Mouse (Mus musculus) limb, embryonic 12.5 days (tissue): ENCODE measurements around the gene Zfp449. TPM values are rescaled to one million over a fixed set of nuclear protein-coding genes. Genes with fewer than 3 reads are reported as not detected.

Experiments
- ATAC-seq: fragments of 200-750 bp; cut with Nextera tagmentation; 2 replicates; pipeline ENCODE4 v1.8.0; 2017; ENCODE audit warnings: low read depth, moderate TSS enrichment; ENCODE audit not compliant: insufficient number of reproducible peaks, insufficient read depth, low FRiP score, low TSS enrichment
- H3K27ac ChIP-seq: fragments of 300-500 bp; sonication (generic); 2 replicates; pipeline ENCODE4 v1.5.1; 2016; ENCODE audit warnings: mild to moderate bottlenecking, moderate library complexity
- H3K27me3 ChIP-seq: fragments of 300-500 bp; sonication (generic); 2 replicates; pipeline ENCODE4 v1.6.1; 2016; ENCODE audit warnings: mild to moderate bottlenecking, moderate library complexity
- H3K36me3 ChIP-seq: fragments of 300-500 bp; sonication (generic); 2 replicates; pipeline ENCODE4 v1.6.1; 2016; ENCODE audit warnings: mild to moderate bottlenecking, moderate library complexity
- H3K4me1 ChIP-seq: fragments of 300-500 bp; sonication (generic); replicated peaks from 2 replicates; pipeline ENCODE4 v1.6.1; 2016
- H3K4me2 ChIP-seq: fragments of 300-500 bp; sonication (generic); 2 replicates; pipeline ENCODE4 v1.6.1; 2016; ENCODE audit warnings: mild to moderate bottlenecking, moderate library complexity
- H3K4me3 ChIP-seq: fragments of 300-500 bp; sonication (generic); replicated peaks from 2 replicates; pipeline ENCODE4 v1.5.1; 2016; ENCODE audit warnings: mild to moderate bottlenecking
- H3K9ac ChIP-seq: fragments of 300-500 bp; sonication (generic); replicated peaks from 2 replicates; pipeline ENCODE4 v1.6.1; 2016; ENCODE audit warnings: mild to moderate bottlenecking, moderate library complexity
- H3K9me3 ChIP-seq: fragments of 300-500 bp; sonication (generic); 2 replicates; pipeline ENCODE4 v1.6.1; 2016; ENCODE audit warnings: mild to moderate bottlenecking, moderate library complexity
- WGBS: fragments of 180-500 bp; shearing (Covaris S2); methylation state at CpG from one replicate; pipeline ENCODE4 v1.1.7; 2016; 5-methylcytosine and 5-hydroxymethylcytosine counted together
- polyA plus RNA-seq: library from polyadenylated mRNA; unstranded; fragments of >200 nt; fragmentation: Nextera tagmentation; extraction: Ambion mirVana; gene quantifications from 2 replicates; pipeline ENCODE4 v1.2.1, GENCODE M21; 2016

Gene Zfp449
- polyA plus RNA-seq, 1 experiment from 2014 or later: 6.0 TPM

DNA sequence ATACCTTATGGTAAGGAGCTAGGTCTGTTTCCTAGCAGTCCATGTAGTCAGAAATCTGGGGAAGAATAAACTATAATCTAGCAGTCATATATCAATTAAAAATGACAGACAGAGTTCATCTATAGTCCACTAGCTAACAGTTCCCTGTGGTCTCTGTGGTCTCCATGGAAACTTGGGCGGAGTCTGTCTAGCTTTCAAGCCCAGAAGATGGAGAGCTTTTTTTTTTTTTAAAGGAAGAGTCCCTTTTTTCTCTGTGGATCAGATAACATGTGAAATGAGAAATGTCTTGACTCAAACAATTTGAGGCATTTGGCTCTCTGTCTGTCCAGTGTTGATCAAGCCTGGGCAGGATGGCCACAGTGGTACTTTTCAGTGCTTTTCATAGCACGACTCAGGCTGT lies 37.9 kb downstream of the Zfp449 start:
- no peak for ATAC-seq
- 88% methylated on average over 2 of the region's 2 CpGs for WGBS
- no peaks in the 10 kb centered on the region for H3K4me1 ChIP-seq
- no peaks in the 10 kb centered on the region for H3K27me3 ChIP-seq
- no peak overlapping the region for H3K9ac ChIP-seq
- H3K9me3 ChIP-seq: 0 out of 2 replicates have a peak, but pooled peaks cover 7% of the 10 kb centered on the region
- H3K36me3 ChIP-seq: no peaks in the 10 kb centered on the region
- H3K27ac ChIP-seq: no peak overlapping the region
- H3K4me2 ChIP-seq: no peak overlapping the region
- no peak overlapping the region for H3K4me3 ChIP-seq

DNA sequence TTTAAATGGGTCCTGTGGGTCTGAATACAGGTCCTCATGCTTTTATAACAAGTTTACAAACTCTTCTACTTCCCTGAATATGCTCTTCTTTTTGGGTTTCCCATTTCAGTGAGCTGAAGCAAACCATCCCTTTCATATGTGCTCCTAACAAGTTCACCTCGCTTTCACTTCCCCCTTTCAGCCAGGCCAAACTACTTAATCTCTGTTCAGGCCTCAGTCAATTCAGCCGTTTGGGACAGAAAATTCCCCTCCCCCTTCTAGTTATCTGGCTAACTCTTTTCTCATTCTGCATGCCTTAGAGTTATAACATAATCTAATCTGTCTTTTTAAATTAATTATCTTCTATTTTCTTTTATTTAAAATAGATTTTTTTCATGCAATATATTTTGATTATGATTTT lies 58.4 kb downstream of the Zfp449 start:
- no peaks in the 10 kb centered on the region for H3K4me1 ChIP-seq
- H3K4me2 ChIP-seq: no peak overlapping the region
- no peak for ATAC-seq
- no peak overlapping the region for H3K9ac ChIP-seq
- no peaks in the 10 kb centered on the region for H3K27me3 ChIP-seq
- 17% methylated on average over 2 of the region's 2 CpGs for WGBS
- H3K4me3 ChIP-seq: no peak overlapping the region
- no peaks in the 10 kb centered on the region for H3K36me3 ChIP-seq
- no peak overlapping the region for H3K27ac ChIP-seq
- no peaks in the 10 kb centered on the region for H3K9me3 ChIP-seq

DNA sequence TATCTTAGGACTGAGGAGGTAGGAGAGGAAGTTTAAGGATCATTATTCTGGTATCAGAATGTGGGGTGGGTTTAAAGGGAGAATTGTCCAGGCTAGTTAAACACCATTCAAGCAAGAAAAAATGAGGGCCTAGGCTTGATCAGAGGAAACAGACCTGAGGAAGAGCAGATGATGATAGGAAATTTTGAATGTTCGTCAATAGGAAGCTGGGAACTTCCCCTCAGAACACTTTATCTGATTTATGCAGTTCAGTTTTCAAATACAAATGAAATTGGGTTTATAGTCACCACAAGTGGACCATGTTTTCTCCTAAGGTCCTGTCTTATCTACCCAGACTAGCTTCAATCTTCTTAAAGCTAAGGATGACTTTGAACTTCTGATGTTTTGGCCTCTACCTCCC lies 59.3 kb downstream of the Zfp449 start:
- H3K9ac ChIP-seq: no peak overlapping the region
- H3K4me1 ChIP-seq: no peaks in the 10 kb centered on the region
- H3K27me3 ChIP-seq: no peaks in the 10 kb centered on the region
- no peak for ATAC-seq
- H3K9me3 ChIP-seq: no peaks in the 10 kb centered on the region
- no peak overlapping the region for H3K4me2 ChIP-seq
- WGBS: 80% methylated on average over 1 of the region's 1 CpGs
- no peak overlapping the region for H3K27ac ChIP-seq
- H3K4me3 ChIP-seq: no peak overlapping the region
- no peaks in the 10 kb centered on the region for H3K36me3 ChIP-seq

DNA sequence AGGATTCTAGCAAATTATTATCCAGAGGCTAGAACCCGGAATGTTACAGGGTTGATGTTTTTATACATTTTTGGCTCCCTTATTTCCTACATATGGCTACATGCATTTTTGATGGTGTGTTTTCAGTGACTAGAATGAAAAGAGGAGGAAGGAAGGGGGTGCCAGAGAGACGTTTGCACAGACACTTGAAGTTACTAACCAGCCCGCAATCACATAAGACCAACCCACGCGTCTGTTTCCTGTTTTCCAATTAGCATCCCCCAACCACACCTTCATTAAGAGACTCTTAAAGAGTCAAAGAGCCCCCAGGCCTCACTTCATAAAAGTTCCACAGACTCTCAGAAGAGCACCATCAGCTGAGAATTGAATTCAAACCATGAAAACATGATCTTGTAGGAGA lies 59.9 kb downstream of the Zfp449 start:
- whole genome bisulfite sequencing: 51% methylated on average over 5 of the region's 5 CpGs
- no peak overlapping the region for H3K4me3 ChIP-seq
- no peak overlapping the region for H3K4me2 ChIP-seq
- H3K27me3 ChIP-seq: no peaks in the 10 kb centered on the region
- no peak overlapping the region for H3K9ac ChIP-seq
- no peaks in the 10 kb centered on the region for H3K4me1 ChIP-seq
- H3K27ac ChIP-seq: no peak overlapping the region
- ATAC-seq: no peak
- no peaks in the 10 kb centered on the region for H3K9me3 ChIP-seq
- no peaks in the 10 kb centered on the region for H3K36me3 ChIP-seq

Other genes starting within 250 kb of the Zfp449 start
- gene 3830403N18Rik, start 209.8 kb upstream of the Zfp449 start, polyA plus RNA-seq: 0.91 and 1.6 TPM in 2 replicates
- gene Gm773, start 133.5 kb upstream of the Zfp449 start, polyA plus RNA-seq: not detected in 2 replicates
- gene Smim10l2a, start 28.2 kb downstream of the Zfp449 start, polyA plus RNA-seq: 14.1 and 15.0 TPM in 2 replicates
- 1.3 and 1.5 TPM in 2 replicates for gene Gm2174, start 101.6 kb downstream of the Zfp449 start, polyA plus RNA-seq
- gene Ints6l, start 108.5 kb downstream of the Zfp449 start, polyA plus RNA-seq: 27.1 and 30.0 TPM in 2 replicates
- not detected in 2 replicates for gene Gm10477, start 178.3 kb downstream of the Zfp449 start, polyA plus RNA-seq
- not detected in 2 replicates for gene Gm648, start 203.2 kb downstream of the Zfp449 start, polyA plus RNA-seq